Mouse (Mus musculus) adrenal gland, postnatal 10 days (tissue): ENCODE results near the gene Erg. TPM values are rescaled to one million over a fixed set of nuclear protein-coding genes. Genes with fewer than 3 reads are reported as not detected.

Source experiments
- DNase-seq: peaks from one replicate; pipeline ENCODE4 v3.0.0; 2021; ENCODE audit warnings: mixed read lengths
- total RNA-seq, 2 experiments: library from RNA; stranded (reverse); gene quantifications; 2 replicates each; pipeline ENCODE4 v1.2.3; 2021

The Erg gene
- total RNA-seq, 2 experiments from 2014 or later: 27.5 to 29.6 TPM

- DNase-seq: no peak
Observed at GRCm38 (mm10) chr16:95475041-95475440, 111.4 kb downstream of the Erg start.

- DNase-seq: no peak
Observed at GRCm38 (mm10) chr16:95473946-95474345, 112.4 kb downstream of the Erg start.

- no peak for DNase-seq
Observed at GRCm38 (mm10) chr16:95472771-95473170, 113.6 kb downstream of the Erg start.

GRCm38 (mm10) chr16:95469262-95470139 is 116.9 kb downstream of the Erg start:
- no peak for DNase-seq

- DNase-seq: no peak
Observed at GRCm38 (mm10) chr16:95467893-95468292, 118.5 kb downstream of the Erg start.

GRCm38 (mm10) chr16:95466548-95466947 is 119.8 kb downstream of the Erg start:
- DNase-seq: peak; percentile 34

- DNase-seq: no peak
Observed at GRCm38 (mm10) chr16:95464609-95465008, 121.8 kb downstream of the Erg start.

- peak; percentile 62 for DNase-seq
Observed at GRCm38 (mm10) chr16:95463796-95464195, 122.6 kb downstream of the Erg start.

- no peak for DNase-seq
Observed at GRCm38 (mm10) chr16:95461941-95462340, 124.5 kb downstream of the Erg start.

- DNase-seq: no peak
Observed at GRCm38 (mm10) chr16:95460336-95460735, 126.1 kb downstream of the Erg start.

GRCm38 (mm10) chr16:95459325-95459691 is 127.1 kb downstream of the Erg start:
- no peak for DNase-seq

- DNase-seq: no peak
Observed at GRCm38 (mm10) chr16:95458590-95459324, 127.6 kb downstream of the Erg start.

GRCm38 (mm10) chr16:95457006-95457405 is 129.4 kb downstream of the Erg start:
- DNase-seq: no peak

- no peak for DNase-seq
Observed at GRCm38 (mm10) chr16:95455896-95456295, 130.5 kb downstream of the Erg start.

- no peak for DNase-seq
Observed at GRCm38 (mm10) chr16:95455461-95455860, 130.9 kb downstream of the Erg start.

GRCm38 (mm10) chr16:95452411-95452810 is 134.0 kb downstream of the Erg start:
- DNase-seq: no peak

GRCm38 (mm10) chr16:95449361-95449725 is 137.1 kb downstream of the Erg start:
- DNase-seq: peak; percentile 26

- DNase-seq: peak; percentile 37
Observed at GRCm38 (mm10) chr16:95448643-95449360, 137.6 kb downstream of the Erg start.

GRCm38 (mm10) chr16:95447896-95448295 is 138.5 kb downstream of the Erg start:
- peak; percentile 31 for DNase-seq

- DNase-seq: no peak
Observed at GRCm38 (mm10) chr16:95446368-95446767, 140.0 kb downstream of the Erg start.

GRCm38 (mm10) chr16:95442023-95442422 is 144.4 kb downstream of the Erg start:
- DNase-seq: no peak

GRCm38 (mm10) chr16:95441179-95441578 is 145.2 kb downstream of the Erg start:
- no peak for DNase-seq

- DNase-seq: peak; percentile 45
Observed at GRCm38 (mm10) chr16:95440334-95440733, 146.1 kb downstream of the Erg start.
